Mouse (Mus musculus) limb, embryonic 11.5 days (tissue): ENCODE measurements at regions not wholly inside any gene's neighbourhood (a gene's known extent, or its start where the extent isn't known, plus 50 kb on each side); places are given as distances from the start of the nearest gene placed in this dataset.

Source experiments
- ATAC-seq: fragments of 200-750 bp; cut with Nextera tagmentation; 2 replicates; pipeline ENCODE4 v1.8.0; 2017; ENCODE audit warnings: low read depth; ENCODE audit not compliant: insufficient number of reproducible peaks, low FRiP score, low TSS enrichment
- DNase-seq: peaks from one replicate; pipeline ENCODE4 v3.0.0-alpha.2; 2015; ENCODE audit warnings: low spot score
- H3K27ac ChIP-seq: fragments of 300-500 bp; sonication (generic); replicated peaks from 2 replicates; pipeline ENCODE4 v1.5.1; 2014; ENCODE audit warnings: low read depth, mild to moderate bottlenecking, low read length
- H3K27me3 ChIP-seq: fragments of 300-500 bp; sonication (generic); 2 replicates; pipeline ENCODE4 v1.6.1; 2014; ENCODE audit warnings: mild to moderate bottlenecking, low read length, mixed read lengths; ENCODE audit not compliant: control insufficient read depth, insufficient read depth
- H3K36me3 ChIP-seq: fragments of 300-500 bp; sonication (generic); 2 replicates; pipeline ENCODE4 v1.6.1; 2014; ENCODE audit warnings: mild to moderate bottlenecking, low read length, moderate library complexity, mixed read lengths; ENCODE audit not compliant: control insufficient read depth, insufficient read depth
- H3K4me1 ChIP-seq: fragments of 300-500 bp; sonication (generic); 2 replicates; pipeline ENCODE4 v1.6.1; 2014; ENCODE audit warnings: low read length, mixed read lengths; ENCODE audit not compliant: control insufficient read depth, insufficient read depth
- H3K4me2 ChIP-seq: fragments of 300-500 bp; sonication (generic); 2 replicates; pipeline ENCODE4 v1.6.1; 2014; ENCODE audit warnings: low read depth, mild to moderate bottlenecking, moderate library complexity; ENCODE audit not compliant: severe bottlenecking
- H3K4me3 ChIP-seq: fragments of 300-500 bp; sonication (generic); 2 replicates; pipeline ENCODE4 v1.5.1; 2014; ENCODE audit warnings: low read depth, low read length
- H3K9ac ChIP-seq: fragments of 300-500 bp; sonication (generic); 2 replicates; pipeline ENCODE4 v1.6.1; 2014; ENCODE audit warnings: mild to moderate bottlenecking, low read length
- H3K9me3 ChIP-seq: fragments of 300-500 bp; sonication (generic); 2 replicates; pipeline ENCODE4 v1.6.1; 2016; ENCODE audit warnings: low read length; ENCODE audit not compliant: control insufficient read depth
- WGBS: fragments of 180-500 bp; shearing (Covaris S2); extraction: QIAGEN DNeasy Blood & Tissue Kit; methylation state at CpG from one replicate; pipeline ENCODE4 v1.1.7; 2014; 5-methylcytosine and 5-hydroxymethylcytosine counted together

GRCm38 (mm10) chr7:70729896-70730295 is 363.4 kb upstream of the Nr2f2 start:
- Histone ChIP-seq H3K9ac (no peak overlapping the region), H3K27ac (no peak overlapping the region), H3K27me3 (no peaks in the 10 kb centered on the region), H3K36me3 (no peaks in the 10 kb centered on the region), H3K4me1 (no peaks in the 10 kb centered on the region), H3K4me3 (no peak overlapping the region), H3K4me2 (no peak overlapping the region), H3K9me3 (no peaks in the 10 kb centered on the region)
- whole genome bisulfite sequencing, result 91% methylated on average over 8 of the region's 8 CpGs
- ATAC-seq, result no peak
- no peak for DNase-seq

GRCm38 (mm10) chr7:70718149-70718765 is 351.7 kb upstream of the Nr2f2 start:
- no peak overlapping the region for H3K4me2 ChIP-seq
- DNase-seq (no peak), ATAC-seq (no peak)
- H3K27ac ChIP-seq, result no peak overlapping the region
- H3K9ac ChIP-seq, result no peak overlapping the region
- no peak overlapping the region for H3K4me3 ChIP-seq
- H3K9me3 ChIP-seq, result no peaks in the 10 kb centered on the region
- no peaks in the 10 kb centered on the region for H3K36me3 ChIP-seq
- 78% methylated on average over 18 of the region's 18 CpGs for WGBS
- H3K27me3 ChIP-seq, result no peaks in the 10 kb centered on the region
- H3K4me1 ChIP-seq, result no peaks in the 10 kb centered on the region

GRCm38 (mm10) chr7:70717608-70718007 is 351.1 kb upstream of the Nr2f2 start:
- DNase-seq, result no peak
- H3K4me1 ChIP-seq, result no peaks in the 10 kb centered on the region
- H3K27ac ChIP-seq, result no peak overlapping the region
- no peak overlapping the region for H3K9ac ChIP-seq
- no peaks in the 10 kb centered on the region for H3K9me3 ChIP-seq
- no peak overlapping the region for H3K4me3 ChIP-seq
- no peak for ATAC-seq
- 88% methylated on average over 3 of the region's 3 CpGs for WGBS
- no peaks in the 10 kb centered on the region for H3K27me3 ChIP-seq
- no peak overlapping the region for H3K4me2 ChIP-seq
- H3K36me3 ChIP-seq, result no peaks in the 10 kb centered on the region

- DNase-seq (no peak), ATAC-seq (no peak)
- Histone ChIP-seq H3K4me1 (no peaks in the 10 kb centered on the region), H3K27ac (no peak overlapping the region), H3K9ac (no peak overlapping the region), H3K27me3 (no peaks in the 10 kb centered on the region), H3K9me3 (no peaks in the 10 kb centered on the region), H3K36me3 (no peaks in the 10 kb centered on the region), H3K4me3 (no peak overlapping the region), H3K4me2 (no peak overlapping the region)
- WGBS, result 91% methylated on average over 4 of the region's 4 CpGs
Observed at GRCm38 (mm10) chr7:70716811-70717458, 350.4 kb upstream of the Nr2f2 start.

GRCm38 (mm10) chr7:70712141-70712540 is 345.6 kb upstream of the Nr2f2 start:
- Histone ChIP-seq H3K9ac (no peak overlapping the region), H3K4me2 (no peak overlapping the region), H3K36me3 (no peaks in the 10 kb centered on the region), H3K27me3 (no peaks in the 10 kb centered on the region), H3K4me1 (no peaks in the 10 kb centered on the region), H3K27ac (no peak overlapping the region), H3K4me3 (no peak overlapping the region), H3K9me3 (no peaks in the 10 kb centered on the region)
- DNase-seq, result no peak
- WGBS, result 90% methylated on average over 6 of the region's 6 CpGs
- ATAC-seq, result no peak

GRCm38 (mm10) chr7:70706281-70706680 is 339.7 kb upstream of the Nr2f2 start:
- Histone ChIP-seq H3K9ac (no peak overlapping the region), H3K9me3 (no peaks in the 10 kb centered on the region), H3K27me3 (no peaks in the 10 kb centered on the region), H3K27ac (no peak overlapping the region), H3K4me2 (no peak overlapping the region; the same call in 1 of the 2 replicates), H3K4me1 (peaks cover 2% of the 10 kb centered on the region; the same call in 1 of the 2 replicates), H3K36me3 (no peaks in the 10 kb centered on the region), H3K4me3 (no peak overlapping the region)
- no peak for ATAC-seq
- 45% methylated on average over 9 of the region's 9 CpGs for WGBS
- DNase-seq, result no peak

- H3K9ac ChIP-seq, result no peak overlapping the region
- no peak overlapping the region for H3K4me2 ChIP-seq
- no peak for ATAC-seq
- H3K36me3 ChIP-seq, result no peaks in the 10 kb centered on the region
- 95% methylated on average over 1 of the region's 1 CpGs for WGBS
- H3K4me1 ChIP-seq, result peaks cover 2% of the 10 kb centered on the region; the same call in 1 of the 2 replicates
- no peaks in the 10 kb centered on the region for H3K9me3 ChIP-seq
- H3K4me3 ChIP-seq, result no peak overlapping the region
- no peak for DNase-seq
- H3K27me3 ChIP-seq, result no peaks in the 10 kb centered on the region
- H3K27ac ChIP-seq, result no peak overlapping the region
Observed at GRCm38 (mm10) chr7:70703784-70704183, 337.2 kb upstream of the Nr2f2 start.

GRCm38 (mm10) chr7:70700461-70700860 is 333.9 kb upstream of the Nr2f2 start:
- no peaks in the 10 kb centered on the region for H3K4me1 ChIP-seq
- ATAC-seq (no peak), DNase-seq (no peak)
- no peak overlapping the region for H3K27ac ChIP-seq
- H3K9ac ChIP-seq, result no peak overlapping the region
- H3K4me3 ChIP-seq, result no peak overlapping the region
- H3K9me3 ChIP-seq, result no peaks in the 10 kb centered on the region
- no peaks in the 10 kb centered on the region for H3K36me3 ChIP-seq
- WGBS, result 63% methylated on average over 4 of the region's 4 CpGs
- no peaks in the 10 kb centered on the region for H3K27me3 ChIP-seq
- H3K4me2 ChIP-seq, result no peak overlapping the region

- no peak overlapping the region for H3K4me2 ChIP-seq
- H3K36me3 ChIP-seq, result no peaks in the 10 kb centered on the region
- H3K4me1 ChIP-seq, result no peaks in the 10 kb centered on the region
- H3K27me3 ChIP-seq, result no peaks in the 10 kb centered on the region
- ATAC-seq, result no peak
- no peak for DNase-seq
- H3K9ac ChIP-seq, result no peak overlapping the region
- no peaks in the 10 kb centered on the region for H3K9me3 ChIP-seq
- no peak overlapping the region for H3K4me3 ChIP-seq
- no peak overlapping the region for H3K27ac ChIP-seq
- WGBS, result 36% methylated on average over 2 of the region's 2 CpGs
Observed at GRCm38 (mm10) chr7:70699391-70699790, 332.9 kb upstream of the Nr2f2 start.
